Mouse (Mus musculus) monocyte, adult 5-6 weeks (primary cell): ENCODE measurements around the gene Gm49358. TPM values are rescaled to one million over a fixed set of nuclear protein-coding genes. Genes with fewer than 3 reads are reported as not detected.

Source experiments
- ATAC-seq: fragments of 153-309, 156-312 bp; replicated peaks from 2 replicates; pipeline ENCODE4 v1.8.0; 2017; ENCODE audit warnings: mild to moderate bottlenecking; ENCODE audit not compliant: low TSS enrichment, insufficient number of reproducible peaks, severe bottlenecking, poor library complexity, low FRiP score
- total RNA-seq: library from RNA; stranded (forward); fragments of 200-1000, 200-491, 200-594 nt; gene quantifications from 3 replicates; pipeline ENCODE4 v1.2.3, GENCODE M21; 2017

The Gm49358 gene
- total RNA-seq, 1 experiment from 2014 or later = not detected

- ATAC-seq = peak; percentile 68
These were observed 83.2 kb downstream of the Gm49358 start for GRCm38 (mm10) chr10:86846926-86847467.

DNA sequence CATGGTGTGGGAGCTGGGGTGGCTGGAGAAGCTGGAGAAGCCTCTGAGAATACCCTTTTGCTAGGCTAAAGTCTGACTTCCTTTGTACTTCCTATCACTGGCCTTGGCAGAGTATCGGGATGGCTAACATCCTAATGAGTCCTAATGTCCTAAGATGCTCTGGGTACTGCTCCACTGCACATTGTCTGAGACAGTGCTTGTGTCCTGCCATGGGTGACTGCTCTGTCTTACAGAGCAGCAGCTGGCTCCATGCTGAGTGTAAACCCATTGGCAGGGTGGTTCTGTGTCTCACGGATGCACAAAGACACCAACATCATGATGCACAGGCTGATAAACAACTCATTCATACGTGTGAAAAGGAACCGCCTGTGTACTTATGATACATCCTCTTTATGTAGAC, 85.3 kb downstream of the Gm49358 start:
- no peak for ATAC-seq

GRCm38 (mm10) chr10:86849508-86849907, 85.7 kb downstream of the Gm49358 start:
- no peak for ATAC-seq

DNA sequence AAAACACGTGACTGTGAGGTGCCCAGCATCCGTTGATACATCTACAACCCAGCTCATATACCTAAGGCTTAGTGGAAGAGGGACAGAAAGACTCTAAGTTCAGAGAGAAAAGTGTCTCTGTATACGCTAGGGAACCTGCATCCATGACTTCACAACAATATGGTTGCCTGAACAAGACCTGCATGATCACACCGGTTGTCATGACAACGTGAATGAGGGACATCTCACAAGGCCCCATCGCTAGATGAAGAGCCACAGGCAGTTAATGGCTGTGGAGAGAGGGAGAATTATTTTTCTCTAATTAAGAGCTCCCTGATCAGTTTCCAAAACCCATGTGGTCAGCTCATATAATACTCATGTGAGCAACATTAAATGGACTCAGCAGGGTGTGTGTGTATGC, 88.4 kb downstream of the Gm49358 start:
- ATAC-seq = no peak

- ATAC-seq = no peak
These were observed 89.7 kb downstream of the Gm49358 start for GRCm38 (mm10) chr10:86853433-86853832.

DNA sequence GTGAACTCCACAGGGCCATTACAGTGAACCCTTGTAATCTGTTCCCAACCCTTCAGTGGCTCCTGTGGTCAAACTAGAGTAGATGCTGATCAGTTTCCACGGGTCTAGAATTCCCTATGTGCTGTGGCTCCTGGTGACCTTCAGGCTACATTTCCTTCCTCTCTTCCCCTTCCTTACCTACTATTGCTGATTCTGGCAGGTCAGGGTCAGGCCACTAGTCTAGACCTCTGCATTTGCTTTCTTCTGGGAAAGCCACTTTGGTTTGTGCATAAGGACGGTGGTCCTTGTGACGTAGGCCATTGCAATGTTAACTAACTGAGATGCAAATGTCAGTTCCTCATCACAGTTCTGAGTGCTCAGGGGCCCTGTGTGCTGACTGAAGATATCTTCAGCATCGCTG, 96.6 kb downstream of the Gm49358 start:
- ATAC-seq = no peak

GRCm38 (mm10) chr10:86862496-86862895, 98.7 kb downstream of the Gm49358 start:
- no peak for ATAC-seq

- ATAC-seq = no peak
These were observed 99.7 kb downstream of the Gm49358 start for GRCm38 (mm10) chr10:86863429-86863828.

GRCm38 (mm10) chr10:86872121-86872520, 108.3 kb downstream of the Gm49358 start:
- ATAC-seq = no peak

DNA sequence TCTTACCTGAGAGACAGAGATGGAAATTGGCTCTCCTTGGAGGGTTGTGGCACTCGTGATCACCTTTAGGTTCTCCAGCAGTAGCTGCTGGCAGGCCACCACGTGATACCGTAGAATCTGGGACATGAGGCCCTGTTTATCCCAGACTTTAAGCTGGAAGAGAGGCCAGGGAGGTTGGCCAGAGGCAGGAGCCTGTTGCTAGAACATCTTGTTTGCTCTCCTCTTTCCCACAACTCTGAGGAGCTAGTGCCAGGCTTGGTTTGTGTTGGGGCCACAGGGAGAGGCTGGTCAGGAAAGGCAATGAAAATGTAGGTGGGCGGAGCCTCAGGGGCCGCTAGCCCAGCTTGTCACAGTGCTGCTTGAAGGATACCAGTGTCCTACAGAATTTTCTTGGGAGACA, 108.8 kb downstream of the Gm49358 start:
- no peak for ATAC-seq

GRCm38 (mm10) chr10:86878721-86879120, 114.9 kb downstream of the Gm49358 start:
- no peak for ATAC-seq

- ATAC-seq = no peak
These were observed 116.5 kb downstream of the Gm49358 start for GRCm38 (mm10) chr10:86880071-86880806.

DNA sequence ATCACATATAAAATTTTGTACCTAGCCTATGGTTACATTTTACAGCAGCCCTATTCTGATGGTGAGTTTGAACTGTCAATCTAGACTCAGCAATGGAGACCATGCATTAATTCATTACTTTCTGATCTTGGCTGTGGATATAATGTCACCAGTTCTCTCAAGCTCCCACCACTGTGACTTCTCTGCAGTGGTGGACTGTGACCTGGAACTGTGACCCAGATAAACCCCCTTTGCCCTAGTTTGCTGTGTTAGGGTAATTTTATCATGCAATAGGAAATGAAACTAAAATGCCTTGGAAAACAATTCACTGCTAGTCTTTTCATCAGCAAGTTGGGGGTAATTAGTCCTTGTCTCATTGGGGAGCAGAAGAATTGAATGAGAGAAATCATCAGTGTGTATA, 117.7 kb downstream of the Gm49358 start:
- ATAC-seq = no peak

Other genes with a start within 250 kb of the Gm49358 start
- 803 to 969 TPM (median 962 TPM) in 3 replicates for gene Hsp90b1, start 58.5 kb upstream of the Gm49358 start, total RNA-seq
- gene Ttc41, start 58.2 kb upstream of the Gm49358 start, total RNA-seq = 0.48 to 1.4 TPM (median 1.1 TPM) in 3 replicates
- 2.2 to 4.7 TPM (median 2.6 TPM) in 3 replicates for gene Nt5dc3, start 15.0 kb downstream of the Gm49358 start, total RNA-seq
- not detected in 3 replicates for gene Stab2, start 244.1 kb downstream of the Gm49358 start, total RNA-seq